Mouse (Mus musculus) kidney, adult 2 months (tissue): ENCODE measurements around the gene Fam81a.

ENCODE experiments used
- CTCF ChIP-seq: fragments of 200-500 bp; conservative IDR thresholded peaks from 2 replicates; pipeline ENCODE4 v1.5.1; 2011; ENCODE audit warnings: low read depth, mild to moderate bottlenecking, control low read depth, low read length, moderate library complexity, mixed read lengths; ENCODE audit not compliant: insufficient read depth, insufficient read length
- POLR2A ChIP-seq: fragments of 200-500 bp; IDR thresholded peaks from one replicate; pipeline ENCODE4 v1.6.1; 2011; ENCODE audit warnings: low read depth, low read length, control low read depth

- TF ChIP-seq CTCF (0 out of 2 replicates have a peak, but pooled peaks have one; percentile 17), POLR2A (no peak)
Observed at GRCm38 (mm10) chr9:70080976-70081375, 61.4 kb downstream of the Fam81a start.
